Mouse (Mus musculus) liver, embryonic 14.5 days (tissue): ENCODE results near the gene Grin2b.

Experiments used
- CTCF ChIP-seq: IDR thresholded peaks from 2 replicates; pipeline ENCODE4 v1.5.1; 2016; ENCODE audit warnings: antibody characterized with exemption, low read depth, control low read depth
- EP300 ChIP-seq: IDR thresholded peaks from 2 replicates; pipeline ENCODE4 v1.6.1; 2016; ENCODE audit warnings: antibody characterized with exemption, low read depth

- no peak for TF ChIP-seq EP300
- TF ChIP-seq CTCF, result no peak
Measured at GRCm38 (mm10) chr6:135799949-135800348, 373.4 kb downstream of the Grin2b start.
